Mouse (Mus musculus): ENCODE data around the gene Mmp14.
A peak's percentile ranks its signal among the peaks of the same experiment; 100 is the strongest.

DNA sequence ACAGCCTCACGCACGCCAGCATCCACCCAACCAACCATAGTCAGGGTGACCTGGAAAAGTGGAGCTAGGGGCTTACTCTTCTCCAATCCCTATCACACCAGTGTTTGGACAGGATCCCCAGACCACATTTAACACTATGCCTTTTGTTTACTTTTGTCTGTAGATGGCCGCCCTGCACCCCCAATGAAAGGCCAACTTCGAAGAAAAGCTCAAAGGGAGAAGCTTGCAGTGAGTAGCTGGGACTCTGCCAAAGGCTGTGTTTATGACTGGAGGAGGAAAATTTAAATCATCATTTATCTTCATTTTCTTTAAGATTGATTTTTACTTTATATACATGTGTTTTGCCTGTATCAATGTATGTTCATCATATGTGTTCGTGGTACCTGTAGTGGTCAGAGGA, 3.0 kb upstream of the Mmp14 start:
- TF ChIP-seq CTCF (IDR thresholded peaks at IDR 0.05 in 2 of 3, conservative IDR thresholded peaks at IDR 0.05 in 1 of 3; ENCODE audit: control insufficient read depth in 1 of 3, insufficient read depth in 1 of 3, low read depth in 2 of 3, low read length in 3 of 3, poor library complexity in 1 of 3, severe bottlenecking in 1 of 3) (no peak), MYB (IDR thresholded peaks at IDR 0.05; ENCODE audit: low read depth, low read length) (no peak), MAZ (IDR thresholded peaks at IDR 0.05; ENCODE audit: low read depth, low read length) (no peak), MAFK (IDR thresholded peaks at IDR 0.05; ENCODE audit: borderline replicate concordance, low read depth, low read length) (no peak), SIN3A (IDR thresholded peaks at IDR 0.05; ENCODE audit: low read length) (no peak), POLR2A (IDR thresholded peaks at IDR 0.05; ENCODE audit: control insufficient read depth in 1 of 2, insufficient read depth in 1 of 2, low read depth in 1 of 2, low read length in 2 of 2, poor library complexity in 1 of 2) (peak in 1 of 2 experiments; percentile 36; a peak in 1 of 4 replicates)
